Mouse (Mus musculus): ENCODE results near the gene Slc22a23. TPM values are rescaled to one million over a fixed set of nuclear protein-coding genes. Genes with fewer than 3 reads are reported as not detected.
A peak's percentile ranks its signal among the peaks of the same experiment; 100 is the strongest.

The Slc22a23 gene
- polyA plus RNA-seq, 1 experiment = 43.9 TPM

GRCm38 (mm10) chr13:34258765-34259164 is 86.2 kb downstream of the Slc22a23 start:
- 91% methylated on average over 3 of the region's 3 CpGs for WGBS
- no peak overlapping the region for H3K4me3 ChIP-seq (replicated peaks; ENCODE audit: insufficient read depth, low read depth, low read length)
- no peaks in the 10 kb centered on the region for H3K27me3 ChIP-seq (ENCODE audit: control insufficient read depth, insufficient read depth, low read length)
- peaks cover 7% of the 10 kb centered on the region for H3K4me1 ChIP-seq (ENCODE audit: control insufficient read depth, insufficient read depth, low read length)
- no peak overlapping the region for H3K27ac ChIP-seq (ENCODE audit: insufficient read depth, low read length)
- TF ChIP-seq CTCF (IDR thresholded peaks at IDR 0.05; ENCODE audit: borderline replicate concordance, insufficient read depth, low read depth, low read length) = no peak
- no peak for TF ChIP-seq POLR2A (IDR thresholded peaks at IDR 0.05; ENCODE audit: borderline replicate concordance, insufficient read depth, low read length)
- no peak for DNase-seq

GRCm38 (mm10) chr13:34257177-34257576 is 87.8 kb downstream of the Slc22a23 start:
- 86% methylated on average over 7 of the region's 7 CpGs for WGBS
- H3K4me1 ChIP-seq (ENCODE audit: control insufficient read depth, insufficient read depth, low read length) = peaks cover 7% of the 10 kb centered on the region
- no peak for DNase-seq
- no peak overlapping the region for H3K4me3 ChIP-seq (replicated peaks; ENCODE audit: insufficient read depth, low read depth, low read length)
- no peaks in the 10 kb centered on the region for H3K27me3 ChIP-seq (ENCODE audit: control insufficient read depth, insufficient read depth, low read length)
- no peak overlapping the region for H3K27ac ChIP-seq (ENCODE audit: insufficient read depth, low read length)
- no peak for TF ChIP-seq CTCF (IDR thresholded peaks at IDR 0.05; ENCODE audit: borderline replicate concordance, insufficient read depth, low read depth, low read length)
- TF ChIP-seq POLR2A (IDR thresholded peaks at IDR 0.05; ENCODE audit: borderline replicate concordance, insufficient read depth, low read length) = no peak

DNA sequence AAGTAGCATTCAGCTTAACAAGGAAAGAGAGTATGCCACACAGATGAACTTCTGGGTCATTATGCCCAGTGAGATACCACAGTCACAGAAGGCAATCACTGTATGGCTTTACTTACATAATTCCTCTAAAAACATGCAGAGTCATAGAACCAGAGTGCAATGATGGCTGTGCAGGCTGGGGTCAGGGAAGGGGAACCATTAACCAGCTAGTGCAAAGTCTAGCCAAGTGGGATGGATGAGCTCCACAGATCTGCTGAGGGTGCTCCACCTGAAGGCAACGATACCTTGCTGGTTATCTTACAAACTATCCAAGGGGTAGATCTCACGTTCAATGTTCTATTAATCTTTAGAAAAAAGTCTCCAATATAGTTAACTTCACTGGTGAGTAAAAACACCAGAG is 88.3 kb downstream of the Slc22a23 start:
- TF ChIP-seq POLR2A (IDR thresholded peaks at IDR 0.05; ENCODE audit: borderline replicate concordance, insufficient read depth, low read length) (no peak), CTCF (IDR thresholded peaks at IDR 0.05; ENCODE audit: borderline replicate concordance, insufficient read depth, low read depth, low read length) (no peak)
- DNase-seq = no peak
- no peak overlapping the region for H3K4me3 ChIP-seq (replicated peaks; ENCODE audit: insufficient read depth, low read depth, low read length)
- 98% methylated on average over 2 of the region's 2 CpGs for WGBS
- peaks cover 7% of the 10 kb centered on the region for H3K4me1 ChIP-seq (ENCODE audit: control insufficient read depth, insufficient read depth, low read length)
- H3K27ac ChIP-seq (ENCODE audit: insufficient read depth, low read length) = no peak overlapping the region
- H3K27me3 ChIP-seq (ENCODE audit: control insufficient read depth, insufficient read depth, low read length) = no peaks in the 10 kb centered on the region

- no peaks in the 10 kb centered on the region for H3K27me3 ChIP-seq (ENCODE audit: control insufficient read depth, insufficient read depth, low read length)
- no peak overlapping the region for H3K27ac ChIP-seq (ENCODE audit: insufficient read depth, low read length)
- WGBS = 22% methylated on average over 3 of the region's 3 CpGs
These were observed 89.7 kb downstream of the Slc22a23 start for GRCm38 (mm10) chr13:34255297-34255696.

GRCm38 (mm10) chr13:34254691-34255090 is 90.3 kb downstream of the Slc22a23 start:
- Histone ChIP-seq H3K4me3 (replicated peaks; ENCODE audit: insufficient read depth, low read depth, low read length) (no peak overlapping the region), H3K27me3 (ENCODE audit: control insufficient read depth, insufficient read depth, low read length) (no peaks in the 10 kb centered on the region), H3K4me1 (ENCODE audit: control insufficient read depth, insufficient read depth, low read length) (peaks cover 7% of the 10 kb centered on the region), H3K27ac (ENCODE audit: insufficient read depth, low read length) (peak overlapping the region; percentile 63; the same call in 1 of the 2 replicates)
- TF ChIP-seq POLR2A (IDR thresholded peaks at IDR 0.05; ENCODE audit: borderline replicate concordance, insufficient read depth, low read length) = no peak
- no peak for TF ChIP-seq CTCF (IDR thresholded peaks at IDR 0.05; ENCODE audit: borderline replicate concordance, insufficient read depth, low read depth, low read length)
- 62% methylated on average over 5 of the region's 5 CpGs for WGBS
- DNase-seq = no peak

More at GRCm38 (mm10) chr13:34255297-34255696, 89.7 kb downstream of the Slc22a23 start:
- peak in 1 of 2 experiments; percentile 52 for DNase-seq
- Histone ChIP-seq H3K4me1 (ENCODE audit: control insufficient read depth, insufficient read depth, low read length) (peaks cover 7% of the 10 kb centered on the region), H3K4me3 (replicated peaks; ENCODE audit: insufficient read depth, low read depth, low read length) (no peak overlapping the region)
- TF ChIP-seq POLR2A (IDR thresholded peaks at IDR 0.05; ENCODE audit: borderline replicate concordance, insufficient read depth, low read length) = no peak
- no peak for TF ChIP-seq CTCF (IDR thresholded peaks at IDR 0.05; ENCODE audit: borderline replicate concordance, insufficient read depth, low read depth, low read length)

DNA sequence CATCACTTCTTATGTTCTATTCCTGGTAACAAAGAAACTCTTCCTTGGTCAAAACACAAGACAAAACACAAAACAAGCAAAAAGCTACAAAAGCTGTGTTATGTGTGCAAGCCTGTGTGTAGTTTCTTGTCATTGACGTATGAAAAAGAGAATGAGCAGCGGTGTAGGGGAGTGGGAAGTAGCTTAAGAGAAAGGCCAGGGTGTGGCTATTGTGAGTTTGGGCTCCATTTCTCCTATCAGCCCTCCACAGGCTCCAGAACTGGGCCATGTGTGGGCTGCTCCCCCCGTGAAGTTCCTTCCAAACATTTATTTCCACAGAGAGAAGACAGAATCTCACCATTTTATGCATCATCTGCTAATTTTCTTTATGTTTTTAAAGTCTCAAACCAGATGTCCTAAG is 91.2 kb downstream of the Slc22a23 start:
- WGBS = 96% methylated on average over 3 of the region's 3 CpGs
- Histone ChIP-seq H3K4me3 (replicated peaks; ENCODE audit: insufficient read depth, low read depth, low read length) (no peak overlapping the region), H3K27ac (ENCODE audit: insufficient read depth, low read length) (no peak overlapping the region), H3K4me1 (ENCODE audit: control insufficient read depth, insufficient read depth, low read length) (peaks cover 14% of the 10 kb centered on the region), H3K27me3 (ENCODE audit: control insufficient read depth, insufficient read depth, low read length) (no peaks in the 10 kb centered on the region)
- no peak for TF ChIP-seq POLR2A (IDR thresholded peaks at IDR 0.05; ENCODE audit: borderline replicate concordance, insufficient read depth, low read length)
- TF ChIP-seq CTCF (IDR thresholded peaks at IDR 0.05; ENCODE audit: borderline replicate concordance, insufficient read depth, low read depth, low read length) = no peak
- no peak for DNase-seq

DNA sequence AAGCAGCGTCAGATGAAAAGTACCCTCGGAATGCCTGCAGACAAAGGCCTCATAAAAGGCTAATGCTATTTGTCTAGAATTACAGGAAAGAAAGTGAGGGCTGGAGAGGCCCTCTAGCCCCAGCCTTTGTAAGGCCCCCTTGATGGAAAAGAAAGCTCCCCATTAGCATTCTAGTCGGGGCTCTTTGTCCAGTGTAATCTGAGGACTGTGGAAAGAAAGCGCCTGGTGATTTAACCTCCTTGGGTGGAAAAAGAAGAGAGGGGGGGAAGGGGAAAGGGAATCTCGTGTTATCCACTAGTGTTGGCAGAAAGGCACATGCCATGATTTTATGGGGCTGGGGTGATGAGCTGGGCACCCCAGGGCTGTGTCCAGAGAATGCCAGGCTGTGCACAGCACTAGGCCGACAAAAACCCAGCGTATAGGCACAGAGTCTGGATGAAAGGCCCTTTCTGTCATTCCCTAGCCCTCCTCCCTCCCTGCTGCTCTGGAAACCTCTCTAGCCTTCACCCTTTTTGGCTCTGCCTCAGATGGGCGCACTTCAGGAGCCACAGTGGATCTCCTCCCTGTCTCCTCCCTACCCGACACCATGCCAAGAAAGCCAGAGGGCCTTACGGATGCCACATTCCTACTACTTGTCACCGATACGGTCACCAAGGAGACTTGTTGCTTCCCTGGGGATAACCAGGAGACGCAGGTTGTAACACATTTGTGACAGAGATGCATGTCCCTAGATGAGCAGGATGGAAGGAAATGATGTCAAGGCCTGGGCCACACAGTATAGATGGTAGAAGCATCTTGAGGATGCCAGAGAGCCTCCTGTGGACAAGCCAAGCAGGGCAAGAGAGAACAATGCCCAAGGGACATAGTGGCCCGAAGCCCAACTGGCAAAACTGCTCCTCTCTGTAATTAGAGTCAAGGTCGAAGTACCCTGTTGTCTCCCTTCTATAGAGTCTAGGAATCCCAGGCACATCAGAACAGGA is 95.8 kb downstream of the Slc22a23 start:
- peak in 1 of 2 experiments; percentile 32 for DNase-seq
- H3K4me3 ChIP-seq (replicated peaks; ENCODE audit: insufficient read depth, low read depth, low read length) = no peak overlapping the region
- TF ChIP-seq CTCF (IDR thresholded peaks at IDR 0.05; ENCODE audit: borderline replicate concordance, insufficient read depth, low read depth, low read length) (no peak), POLR2A (IDR thresholded peaks at IDR 0.05; ENCODE audit: borderline replicate concordance, insufficient read depth, low read length) (no peak)
- WGBS = 42% methylated on average over 15 of the region's 15 CpGs
- peak overlapping the region; percentile 4; the same call in 1 of the 2 replicates for H3K27ac ChIP-seq (ENCODE audit: insufficient read depth, low read length)
- peaks cover 12% of the 10 kb centered on the region for H3K4me1 ChIP-seq (ENCODE audit: control insufficient read depth, insufficient read depth, low read length)
- H3K27me3 ChIP-seq (ENCODE audit: control insufficient read depth, insufficient read depth, low read length) = no peaks in the 10 kb centered on the region

DNA sequence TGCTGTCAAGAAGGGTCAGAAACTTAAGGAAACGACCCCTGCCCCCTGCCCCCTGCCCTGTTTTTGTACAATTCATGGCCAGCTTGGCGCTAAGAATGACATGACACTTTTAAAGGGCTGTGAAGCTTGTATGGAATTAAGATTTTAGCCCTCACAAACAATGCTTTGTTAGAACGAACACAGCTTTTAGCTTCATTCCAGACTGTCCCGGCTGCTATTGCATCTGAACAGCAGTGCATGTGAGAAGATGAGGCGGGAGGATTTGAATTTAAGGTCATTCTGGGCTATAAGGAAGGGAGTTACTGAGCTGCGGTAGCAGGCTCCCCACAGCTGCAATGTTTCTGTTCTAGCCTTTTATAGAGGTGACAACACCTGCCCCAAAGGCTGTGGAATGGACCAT is 96.9 kb downstream of the Slc22a23 start:
- H3K4me3 ChIP-seq (replicated peaks; ENCODE audit: insufficient read depth, low read depth, low read length) = no peak overlapping the region
- H3K27me3 ChIP-seq (ENCODE audit: control insufficient read depth, insufficient read depth, low read length) = no peaks in the 10 kb centered on the region
- WGBS = 65% methylated on average over 6 of the region's 6 CpGs
- peaks cover 12% of the 10 kb centered on the region for H3K4me1 ChIP-seq (ENCODE audit: control insufficient read depth, insufficient read depth, low read length)
- no peak for TF ChIP-seq CTCF (IDR thresholded peaks at IDR 0.05; ENCODE audit: borderline replicate concordance, insufficient read depth, low read depth, low read length)
- no peak for DNase-seq
- H3K27ac ChIP-seq (ENCODE audit: insufficient read depth, low read length) = no peak overlapping the region

Measured in cerebellum, adult 2 months (tissue).